Mouse (Mus musculus): ENCODE results near the gene Fbxo40. TPM values are rescaled to one million over a fixed set of nuclear protein-coding genes. Genes with fewer than 3 reads are reported as not detected.
A peak's percentile ranks its signal among the peaks of the same experiment; 100 is the strongest.

Fbxo40 gene
- polyA plus RNA-seq, 1 experiment: 0.01 TPM

GRCm38 (mm10) chr16:36931381-36931780 lies 58.9 kb downstream of the Fbxo40 start:
- DNase-seq (ENCODE audit: low read depth in 1 of 2, low spot score in 2 of 2): no peak
- peaks cover 14% of the 10 kb centered on the region for H3K36me3 ChIP-seq (ENCODE audit: control insufficient read depth, insufficient read depth, low read length)
- no peaks in the 10 kb centered on the region for H3K27me3 ChIP-seq (ENCODE audit: control insufficient read depth, insufficient read depth, low read length)
- H3K27ac ChIP-seq (ENCODE audit: insufficient read depth, low read length): peak overlapping the region; percentile 88
- H3K4me3 ChIP-seq (ENCODE audit: extremely low read depth, insufficient read depth, insufficient read length): no peak overlapping the region
- WGBS: 98% methylated on average over 10 of the region's 10 CpGs
- peaks cover 27% of the 10 kb centered on the region; the same call in 1 of the 2 replicates for H3K4me1 ChIP-seq (ENCODE audit: control insufficient read depth, insufficient read depth, insufficient read length)
- TF ChIP-seq POLR2A (IDR thresholded peaks at IDR 0.05; ENCODE audit: low read depth, low read length): no peak

GRCm38 (mm10) chr16:36930231-36931136 lies 59.8 kb downstream of the Fbxo40 start:
- peaks cover 17% of the 10 kb centered on the region for H3K36me3 ChIP-seq (ENCODE audit: control insufficient read depth, insufficient read depth, low read length)
- H3K4me1 ChIP-seq (ENCODE audit: control insufficient read depth, insufficient read depth, insufficient read length): peaks cover 23% of the 10 kb centered on the region; the same call in 1 of the 2 replicates
- no peak for DNase-seq (ENCODE audit: low read depth in 1 of 2, low spot score in 2 of 2)
- TF ChIP-seq POLR2A (IDR thresholded peaks at IDR 0.05; ENCODE audit: low read depth, low read length) (no peak), CTCF (IDR thresholded peaks at IDR 0.05; ENCODE audit: extremely low read depth, insufficient read depth, insufficient read length, insufficient replicate concordance) (no peak)
- WGBS: 43% methylated on average over 11 of the region's 11 CpGs
- H3K27ac ChIP-seq (ENCODE audit: insufficient read depth, low read length): peak overlapping the region; percentile 88
- no peaks in the 10 kb centered on the region for H3K27me3 ChIP-seq (ENCODE audit: control insufficient read depth, insufficient read depth, low read length)
- peak overlapping the region; percentile 2; the same call in 1 of the 2 replicates for H3K4me3 ChIP-seq (ENCODE audit: extremely low read depth, insufficient read depth, insufficient read length)

- no peak overlapping the region for H3K4me3 ChIP-seq (ENCODE audit: extremely low read depth, insufficient read depth, insufficient read length)
- no peaks in the 10 kb centered on the region for H3K27me3 ChIP-seq (ENCODE audit: control insufficient read depth, insufficient read depth, low read length)
- H3K4me1 ChIP-seq (ENCODE audit: control insufficient read depth, insufficient read depth, insufficient read length): peaks cover 20% of the 10 kb centered on the region; the same call in 1 of the 2 replicates
- TF ChIP-seq CTCF (IDR thresholded peaks at IDR 0.05; ENCODE audit: extremely low read depth, insufficient read depth, insufficient read length, insufficient replicate concordance): no peak
- TF ChIP-seq POLR2A (IDR thresholded peaks at IDR 0.05; ENCODE audit: low read depth, low read length): no peak
- no peak overlapping the region for H3K27ac ChIP-seq (ENCODE audit: insufficient read depth, low read length)
- 96% methylated on average over 7 of the region's 7 CpGs for WGBS
- no peak for DNase-seq (ENCODE audit: low read depth in 1 of 2, low spot score in 2 of 2)
- H3K36me3 ChIP-seq (ENCODE audit: control insufficient read depth, insufficient read depth, low read length): peaks cover 19% of the 10 kb centered on the region
These were observed 61.1 kb downstream of the Fbxo40 start for GRCm38 (mm10) chr16:36929216-36929615.

GRCm38 (mm10) chr16:36928106-36928500 lies 62.2 kb downstream of the Fbxo40 start:
- Histone ChIP-seq H3K27me3 (ENCODE audit: control insufficient read depth, insufficient read depth, low read length) (no peaks in the 10 kb centered on the region), H3K4me3 (ENCODE audit: extremely low read depth, insufficient read depth, insufficient read length) (no peak overlapping the region), H3K36me3 (ENCODE audit: control insufficient read depth, insufficient read depth, low read length) (peaks cover 20% of the 10 kb centered on the region), H3K27ac (ENCODE audit: insufficient read depth, low read length) (no peak overlapping the region), H3K4me1 (ENCODE audit: control insufficient read depth, insufficient read depth, insufficient read length) (peaks cover 13% of the 10 kb centered on the region; the same call in 1 of the 2 replicates)
- no peak for DNase-seq (ENCODE audit: low read depth in 1 of 2, low spot score in 2 of 2)
- WGBS: 82% methylated on average over 8 of the region's 8 CpGs
- TF ChIP-seq CTCF (IDR thresholded peaks at IDR 0.05; ENCODE audit: extremely low read depth, insufficient read depth, insufficient read length, insufficient replicate concordance): no peak
- TF ChIP-seq POLR2A (IDR thresholded peaks at IDR 0.05; ENCODE audit: low read depth, low read length): no peak

- no peak overlapping the region for H3K27ac ChIP-seq (ENCODE audit: insufficient read depth, low read length)
- H3K36me3 ChIP-seq (ENCODE audit: control insufficient read depth, insufficient read depth, low read length): peaks cover 20% of the 10 kb centered on the region
These were observed 62.7 kb downstream of the Fbxo40 start for GRCm38 (mm10) chr16:36927495-36928105.

GRCm38 (mm10) chr16:36926514-36927447 lies 63.5 kb downstream of the Fbxo40 start:
- 87% methylated on average over 10 of the region's 10 CpGs for WGBS
- H3K27ac ChIP-seq (ENCODE audit: insufficient read depth, low read length): no peak overlapping the region
- H3K27me3 ChIP-seq (ENCODE audit: control insufficient read depth, insufficient read depth, low read length): no peaks in the 10 kb centered on the region
- no peak for TF ChIP-seq CTCF (IDR thresholded peaks at IDR 0.05; ENCODE audit: extremely low read depth, insufficient read depth, insufficient read length, insufficient replicate concordance)
- no peak for TF ChIP-seq POLR2A (IDR thresholded peaks at IDR 0.05; ENCODE audit: low read depth, low read length)
- no peak overlapping the region for H3K4me3 ChIP-seq (ENCODE audit: extremely low read depth, insufficient read depth, insufficient read length)
- H3K36me3 ChIP-seq (ENCODE audit: control insufficient read depth, insufficient read depth, low read length): peaks cover 19% of the 10 kb centered on the region
- DNase-seq (ENCODE audit: low read depth in 1 of 2, low spot score in 2 of 2): no peak
- H3K4me1 ChIP-seq (ENCODE audit: control insufficient read depth, insufficient read depth, insufficient read length): peaks cover 13% of the 10 kb centered on the region; the same call in 1 of the 2 replicates

More at GRCm38 (mm10) chr16:36927495-36928105, 62.7 kb downstream of the Fbxo40 start:
- no peak for DNase-seq (ENCODE audit: low read depth in 1 of 2, low spot score in 2 of 2)
- Histone ChIP-seq H3K27me3 (ENCODE audit: control insufficient read depth, insufficient read depth, low read length) (no peaks in the 10 kb centered on the region), H3K4me3 (ENCODE audit: extremely low read depth, insufficient read depth, insufficient read length) (no peak overlapping the region), H3K4me1 (ENCODE audit: control insufficient read depth, insufficient read depth, insufficient read length) (peaks cover 13% of the 10 kb centered on the region; the same call in 1 of the 2 replicates)
- TF ChIP-seq CTCF (IDR thresholded peaks at IDR 0.05; ENCODE audit: extremely low read depth, insufficient read depth, insufficient read length, insufficient replicate concordance): no peak
- no peak for TF ChIP-seq POLR2A (IDR thresholded peaks at IDR 0.05; ENCODE audit: low read depth, low read length)
- WGBS: 69% methylated on average over 10 of the region's 10 CpGs

Data from spleen, adult 2 months (tissue).